Mouse (Mus musculus): Measurements from ENCODE around the gene Gm28036. TPM values are rescaled to one million over a fixed set of nuclear protein-coding genes. Genes with fewer than 3 reads are reported as not detected.
"Not testable (repeated sequence)": the region's sequence is repeated elsewhere in the genome, so short reads cannot be mapped to it uniquely, and the experiment has no call there.

The Gm28036 gene
- total RNA-seq, 1 experiment: 23.0 TPM

GRCm38 (mm10) chr2:156119566-156119965 is 7.3 kb downstream of the Gm28036 start:
- Histone ChIP-seq H3K36me3 (ENCODE audit: control insufficient read depth, insufficient read depth, low read length, poor library complexity, severe bottlenecking) (peaks cover 4% of the 10 kb centered on the region; the same call in 1 of the 2 replicates), H3K9ac (ENCODE audit: insufficient read depth, low read depth, low read length, poor library complexity, severe bottlenecking) (no peak overlapping the region), H3K4me1 (ENCODE audit: control insufficient read depth in 2 of 2, insufficient read depth in 2 of 2, low read length in 2 of 2, poor library complexity in 1 of 2) (no peaks in the 10 kb centered on the region), H3K27ac (ENCODE audit: insufficient read depth, low read depth, low read length, poor library complexity, severe bottlenecking) (no peak overlapping the region), H3K9me3 (ENCODE audit: control insufficient read depth, insufficient read depth, low read depth, low read length) (no peaks in the 10 kb centered on the region), H3K4me3 (ENCODE audit: insufficient read depth in 1 of 2, low read depth in 1 of 2, low read length in 2 of 2, poor library complexity in 1 of 2, severe bottlenecking in 1 of 2) (no peak overlapping the region)
- TF ChIP-seq CHD2 (IDR thresholded peaks at IDR 0.05; ENCODE audit: low read depth, low read length): no peak
- no peak for TF ChIP-seq ZNF384 (IDR thresholded peaks at IDR 0.05; ENCODE audit: low read depth, low read length)
- no peak for TF ChIP-seq HCFC1 (IDR thresholded peaks at IDR 0.05; ENCODE audit: borderline replicate concordance, insufficient read depth, low read length)
- TF ChIP-seq ZC3H11A (IDR thresholded peaks at IDR 0.05; ENCODE audit: borderline replicate concordance, low read depth, low read length): no peak
- TF ChIP-seq MAFK (IDR thresholded peaks at IDR 0.05; ENCODE audit: insufficient read depth, low read depth, low read length): no peak
- DNase-seq (ENCODE audit: low read depth, low spot score): no peak
- in situ Hi-C loops (cut with MboI; ENCODE audit: low sequenced_read_pairs in 2 of 2, unreplicated experiment in 2 of 2): no loop called here

- Histone ChIP-seq H3K4me3 (ENCODE audit: insufficient read depth in 1 of 2, low read depth in 1 of 2, low read length in 2 of 2, poor library complexity in 1 of 2, severe bottlenecking in 1 of 2) (peak overlapping the region; percentile 28 to 70; a peak in 2 of 4 replicates), H3K9ac (ENCODE audit: insufficient read depth, low read depth, low read length, poor library complexity, severe bottlenecking) (peak overlapping the region; percentile 57; the same call in 1 of the 2 replicates)
- H3K27ac ChIP-seq (ENCODE audit: insufficient read depth, low read depth, low read length, poor library complexity, severe bottlenecking); H3K9me3 ChIP-seq (ENCODE audit: control insufficient read depth, insufficient read depth, low read depth, low read length); in situ Hi-C loops (cut with MboI; ENCODE audit: low sequenced_read_pairs in 2 of 2, unreplicated experiment in 2 of 2); DNase-seq (ENCODE audit: low read depth, low spot score); H3K36me3 ChIP-seq (ENCODE audit: control insufficient read depth, insufficient read depth, low read length, poor library complexity, severe bottlenecking); H3K4me1 ChIP-seq (ENCODE audit: control insufficient read depth in 2 of 2, insufficient read depth in 2 of 2, low read length in 2 of 2, poor library complexity in 1 of 2): not testable (repeated sequence)
- TF ChIP-seq ZNF384 (IDR thresholded peaks at IDR 0.05; ENCODE audit: low read depth, low read length): peak; percentile 41; the same call in 1 of the 2 replicates
Measured at GRCm38 (mm10) chr2:156112080-156112423, 14.8 kb downstream of the Gm28036 start.

GRCm38 (mm10) chr2:156111358-156112079 is 15.4 kb downstream of the Gm28036 start, which contains the start of the genes Cpne1 and Rbm12:
Cpne1 (minus strand) TSS chr2:156111965.
Rbm12 (minus strand) TSS chr2:156111978.
- in situ Hi-C loops (cut with MboI; ENCODE audit: low sequenced_read_pairs in 2 of 2, unreplicated experiment in 2 of 2): no loop called here
- Histone ChIP-seq H3K4me3 (ENCODE audit: insufficient read depth in 1 of 2, low read depth in 1 of 2, low read length in 2 of 2, poor library complexity in 1 of 2, severe bottlenecking in 1 of 2) (peak within 1 kb of the TSS; percentile 70 to 93), H3K36me3 (ENCODE audit: control insufficient read depth, insufficient read depth, low read length, poor library complexity, severe bottlenecking) (no peaks in the 10 kb centered on the region), H3K9ac (ENCODE audit: insufficient read depth, low read depth, low read length, poor library complexity, severe bottlenecking) (peak within 1 kb of the TSS; percentile 99), H3K27ac (ENCODE audit: insufficient read depth, low read depth, low read length, poor library complexity, severe bottlenecking) (peak within 1 kb of the TSS; percentile 93), H3K9me3 (ENCODE audit: control insufficient read depth, insufficient read depth, low read depth, low read length) (no peaks in the 10 kb centered on the region), H3K4me1 (ENCODE audit: control insufficient read depth in 2 of 2, insufficient read depth in 2 of 2, low read length in 2 of 2, poor library complexity in 1 of 2) (peaks cover 0 to 8% of the 10 kb centered on the region in 2 experiments; a peak in 2 of 4 replicates)
- no peak for TF ChIP-seq CHD2 (IDR thresholded peaks at IDR 0.05; ENCODE audit: low read depth, low read length)
- peak; percentile 16; the same call in 1 of the 2 replicates for TF ChIP-seq HCFC1 (IDR thresholded peaks at IDR 0.05; ENCODE audit: borderline replicate concordance, insufficient read depth, low read length)
- DNase-seq (ENCODE audit: low read depth, low spot score): peak; percentile 83

- no peaks in the 10 kb centered on the region for H3K36me3 ChIP-seq (ENCODE audit: control insufficient read depth, insufficient read depth, low read length, poor library complexity, severe bottlenecking)
- H3K9ac ChIP-seq (ENCODE audit: insufficient read depth, low read depth, low read length, poor library complexity, severe bottlenecking): peak overlapping the region; percentile 99
Measured at GRCm38 (mm10) chr2:156110627-156111357, 16.1 kb downstream of the Gm28036 start.

More at GRCm38 (mm10) chr2:156110627-156111357, 16.1 kb downstream of the Gm28036 start:
- Histone ChIP-seq H3K27ac (ENCODE audit: insufficient read depth, low read depth, low read length, poor library complexity, severe bottlenecking) (peak overlapping the region; percentile 93), H3K9me3 (ENCODE audit: control insufficient read depth, insufficient read depth, low read depth, low read length) (no peaks in the 10 kb centered on the region), H3K4me3 (ENCODE audit: insufficient read depth in 1 of 2, low read depth in 1 of 2, low read length in 2 of 2, poor library complexity in 1 of 2, severe bottlenecking in 1 of 2) (peak overlapping the region; percentile 70 to 93), H3K4me1 (ENCODE audit: control insufficient read depth in 2 of 2, insufficient read depth in 2 of 2, low read length in 2 of 2, poor library complexity in 1 of 2) (peaks cover 3 to 8% of the 10 kb centered on the region in 2 experiments; a peak in 2 of 4 replicates)
- DNase-seq (ENCODE audit: low read depth, low spot score): peak; percentile 51
- no peak for TF ChIP-seq MAFK (IDR thresholded peaks at IDR 0.05; ENCODE audit: insufficient read depth, low read depth, low read length)
- TF ChIP-seq ZNF384 (IDR thresholded peaks at IDR 0.05; ENCODE audit: low read depth, low read length): no peak
- no peak for TF ChIP-seq HCFC1 (IDR thresholded peaks at IDR 0.05; ENCODE audit: borderline replicate concordance, insufficient read depth, low read length)
- in situ Hi-C loops (cut with MboI; ENCODE audit: low sequenced_read_pairs in 2 of 2, unreplicated experiment in 2 of 2): no loop called here

Data from ES-E14 (cell line).